Mouse (Mus musculus) testis, adult 2 months (tissue): ENCODE results near the gene Wnk2. TPM values are rescaled to one million over a fixed set of nuclear protein-coding genes. Genes with fewer than 3 reads are reported as not detected.

ENCODE experiments used
- H3K27ac ChIP-seq: fragments of 200-500 bp; 2 replicates; pipeline ENCODE4 v1.5.1; 2012; ENCODE audit warnings: low read depth, low read length; ENCODE audit not compliant: control insufficient read depth, insufficient read depth
- H3K27me3 ChIP-seq: fragments of 200-500 bp; 2 replicates; pipeline ENCODE4 v1.6.1; 2012; ENCODE audit warnings: mild to moderate bottlenecking, low read length, moderate library complexity; ENCODE audit not compliant: control insufficient read depth, insufficient read depth
- H3K36me3 ChIP-seq: fragments of 200-500 bp; 2 replicates; pipeline ENCODE4 v1.6.1; 2012; ENCODE audit warnings: mild to moderate bottlenecking, low read length; ENCODE audit not compliant: control insufficient read depth, insufficient read depth
- H3K4me1 ChIP-seq: fragments of 200-500 bp; 2 replicates; pipeline ENCODE4 v1.6.1; 2012; ENCODE audit warnings: low read length; ENCODE audit not compliant: control insufficient read depth, insufficient read depth
- H3K4me3 ChIP-seq: fragments of 200-500 bp; 2 replicates; pipeline ENCODE4 v1.5.1; 2012; ENCODE audit warnings: low read depth, mild to moderate bottlenecking, low read length, moderate library complexity, mixed read lengths; ENCODE audit not compliant: control insufficient read depth
- CTCF ChIP-seq: fragments of 200-500 bp; IDR thresholded peaks from 2 replicates; pipeline ENCODE4 v1.5.1; 2012; ENCODE audit warnings: low read depth, mild to moderate bottlenecking, inconsistent platforms, low read length, moderate library complexity; ENCODE audit not compliant: control insufficient read depth, insufficient read depth, insufficient replicate concordance
- POLR2A ChIP-seq: fragments of 200-500 bp; IDR thresholded peaks from 2 replicates; pipeline ENCODE4 v1.6.1; 2012; ENCODE audit warnings: low read depth, mild to moderate bottlenecking, inconsistent platforms, low read length, moderate library complexity; ENCODE audit not compliant: control insufficient read depth
- polyA plus RNA-seq: library from polyadenylated mRNA; depleted of rRNA; stranded (reverse); fragments of >200 nt; gene quantifications from 2 replicates; pipeline ENCODE4 v1.2.3, GENCODE M21; 2012

Wnk2 gene
- polyA plus RNA-seq, 1 experiment, result 1.0 TPM

- Histone ChIP-seq H3K4me3 (no peak overlapping the region), H3K27me3 (no peaks in the 10 kb centered on the region), H3K36me3 (no peaks in the 10 kb centered on the region), H3K4me1 (peaks cover 3% of the 10 kb centered on the region; the same call in 1 of the 2 replicates), H3K27ac (no peak overlapping the region)
- TF ChIP-seq CTCF (no peak), POLR2A (no peak)
Measured at GRCm38 (mm10) chr13:49127844-49128631, 19.8 kb downstream of the Wnk2 start.

GRCm38 (mm10) chr13:49122106-49122505 is 25.7 kb downstream of the Wnk2 start:
- Histone ChIP-seq H3K4me3 (no peak overlapping the region), H3K36me3 (no peaks in the 10 kb centered on the region), H3K27ac (no peak overlapping the region), H3K4me1 (peaks cover 3% of the 10 kb centered on the region; the same call in 1 of the 2 replicates), H3K27me3 (no peaks in the 10 kb centered on the region)
- no peak for TF ChIP-seq CTCF

- no peaks in the 10 kb centered on the region for H3K27me3 ChIP-seq
- TF ChIP-seq CTCF (no peak; the same call in 1 of the 2 replicates), POLR2A (no peak)
- no peak overlapping the region for H3K27ac ChIP-seq
- H3K36me3 ChIP-seq, result no peaks in the 10 kb centered on the region
- no peak overlapping the region for H3K4me3 ChIP-seq
- H3K4me1 ChIP-seq, result peaks cover 3% of the 10 kb centered on the region; the same call in 1 of the 2 replicates
Measured at GRCm38 (mm10) chr13:49117563-49117962, 30.3 kb downstream of the Wnk2 start.

- TF ChIP-seq POLR2A (no peak), CTCF (no peak)
- no peaks in the 10 kb centered on the region for H3K27me3 ChIP-seq
- no peak overlapping the region for H3K27ac ChIP-seq
- no peak overlapping the region for H3K4me3 ChIP-seq
- H3K36me3 ChIP-seq, result no peaks in the 10 kb centered on the region
- peaks cover 1% of the 10 kb centered on the region; the same call in 1 of the 2 replicates for H3K4me1 ChIP-seq
Measured at GRCm38 (mm10) chr13:49114921-49115320, 32.9 kb downstream of the Wnk2 start.

- no peaks in the 10 kb centered on the region for H3K36me3 ChIP-seq
- TF ChIP-seq CTCF (no peak), POLR2A (no peak)
- H3K27ac ChIP-seq, result no peak overlapping the region
- H3K27me3 ChIP-seq, result no peaks in the 10 kb centered on the region
- H3K4me1 ChIP-seq, result no peaks in the 10 kb centered on the region
- no peak overlapping the region for H3K4me3 ChIP-seq
Measured at GRCm38 (mm10) chr13:49114116-49114515, 33.7 kb downstream of the Wnk2 start.

- no peaks in the 10 kb centered on the region for H3K4me1 ChIP-seq
- no peaks in the 10 kb centered on the region for H3K36me3 ChIP-seq
- TF ChIP-seq CTCF (no peak), POLR2A (no peak)
- no peak overlapping the region for H3K27ac ChIP-seq
- H3K27me3 ChIP-seq, result no peaks in the 10 kb centered on the region
- no peak overlapping the region for H3K4me3 ChIP-seq
Measured at GRCm38 (mm10) chr13:49113345-49113744, 34.5 kb downstream of the Wnk2 start.

GRCm38 (mm10) chr13:49112652-49113051 is 35.2 kb downstream of the Wnk2 start:
- Histone ChIP-seq H3K36me3 (no peaks in the 10 kb centered on the region), H3K4me1 (no peaks in the 10 kb centered on the region), H3K4me3 (no peak overlapping the region), H3K27me3 (no peaks in the 10 kb centered on the region), H3K27ac (no peak overlapping the region)
- TF ChIP-seq CTCF (no peak), POLR2A (no peak)

GRCm38 (mm10) chr13:49109665-49110064 is 38.1 kb downstream of the Wnk2 start:
- Histone ChIP-seq H3K4me3 (no peak overlapping the region), H3K4me1 (no peaks in the 10 kb centered on the region), H3K27ac (no peak overlapping the region), H3K27me3 (no peaks in the 10 kb centered on the region), H3K36me3 (no peaks in the 10 kb centered on the region)
- TF ChIP-seq POLR2A, result no peak
- TF ChIP-seq CTCF, result no peak
